Mouse (Mus musculus): ENCODE results near the gene Dscam.

The Dscam gene

DNA sequence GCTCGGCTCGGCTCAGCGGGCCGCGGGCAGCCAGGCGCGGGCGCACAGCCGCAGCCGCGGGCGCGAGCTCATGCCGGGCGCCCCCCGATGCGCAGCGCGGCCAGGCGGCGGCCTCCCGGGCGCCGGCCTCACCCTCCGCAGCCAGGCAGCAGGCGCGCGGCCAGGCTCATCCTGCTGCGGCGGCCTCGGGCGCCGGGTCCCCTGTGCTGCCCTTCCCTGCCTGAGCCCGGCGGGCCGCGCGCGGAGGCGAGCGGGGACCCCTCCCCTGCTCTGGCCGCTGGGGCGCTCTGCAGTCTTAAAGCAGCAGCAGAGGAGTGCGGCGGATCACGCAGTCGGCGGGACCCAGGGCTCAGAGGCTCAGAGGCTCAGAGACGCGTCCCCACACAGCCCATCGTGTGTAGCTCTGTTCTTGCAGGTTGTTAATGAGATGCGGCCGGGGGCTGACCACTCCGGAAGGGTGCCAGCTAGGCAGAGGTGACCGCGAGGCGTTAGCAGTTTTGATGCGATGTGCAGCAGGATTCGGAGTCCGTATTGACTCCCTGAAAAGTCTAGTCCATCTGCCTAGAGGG lies at the start of gene Dscam:
TSS of gene Dscam (minus strand) at position 240 of the 569 bp plus-strand sequence.
- DNase-seq (ENCODE audit: low read depth, low spot score): peak; percentile 37

DNA sequence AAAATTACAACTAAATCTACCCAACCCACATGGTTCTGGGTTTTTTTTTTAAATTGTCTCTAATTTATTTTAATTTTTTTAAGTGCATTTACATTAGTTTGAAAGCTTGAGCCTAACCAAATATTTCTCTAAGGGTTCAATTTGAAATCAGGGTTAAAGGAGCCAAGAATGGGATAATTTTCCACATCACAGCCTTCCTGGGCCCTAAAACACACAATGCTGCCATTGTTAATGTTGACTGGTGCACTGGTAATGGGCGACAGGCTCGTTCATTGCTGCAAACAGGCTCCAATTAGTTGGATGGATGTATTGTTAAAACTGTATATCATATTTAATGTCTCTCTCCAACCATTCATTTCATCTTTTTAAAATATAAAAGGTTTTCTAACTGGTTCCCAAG lies 48.8 kb upstream of the Dscam start:
- no peak for DNase-seq (ENCODE audit: low read depth, low spot score)

DNA sequence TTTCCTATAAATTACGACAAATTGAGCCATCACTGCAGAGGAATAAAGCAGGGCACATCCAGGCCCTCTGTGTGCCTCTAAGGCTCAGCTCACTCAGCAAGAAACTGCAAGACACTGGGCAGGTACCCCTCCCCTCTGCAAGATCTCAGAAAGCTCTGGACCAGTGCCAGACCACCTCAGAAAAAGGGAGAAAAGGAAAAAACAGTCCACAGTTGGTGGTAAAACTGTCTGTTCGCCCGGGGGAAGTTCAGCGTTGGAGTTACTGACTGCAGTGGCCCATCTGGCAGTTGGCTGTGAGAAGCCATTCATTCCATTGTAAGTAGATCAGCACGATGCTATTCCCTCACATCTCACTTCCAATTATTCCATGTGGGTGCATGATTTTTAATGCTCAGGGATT lies 39.4 kb upstream of the Dscam start:
- DNase-seq (ENCODE audit: low read depth, low spot score): no peak

DNA sequence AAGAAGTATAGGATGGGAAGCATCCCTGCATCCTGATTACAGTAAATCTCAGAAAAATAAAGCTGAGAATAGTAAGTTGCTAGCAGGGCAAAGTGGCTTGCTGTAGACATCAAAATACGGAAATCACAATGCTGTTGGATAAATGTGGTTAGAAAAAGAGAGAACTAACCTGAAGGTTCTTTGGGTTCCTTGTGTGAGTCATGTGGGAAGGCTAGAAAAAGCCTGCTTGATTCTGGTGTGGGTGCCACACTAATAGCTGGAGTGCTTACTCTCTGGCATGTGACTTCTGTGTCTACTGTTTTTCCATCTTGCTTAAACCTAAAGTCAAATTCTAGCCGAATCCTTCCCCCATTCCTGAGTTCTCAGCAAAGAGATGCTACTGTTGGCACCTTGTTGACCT lies 37.7 kb upstream of the Dscam start:
- DNase-seq (ENCODE audit: low read depth, low spot score): no peak

DNA sequence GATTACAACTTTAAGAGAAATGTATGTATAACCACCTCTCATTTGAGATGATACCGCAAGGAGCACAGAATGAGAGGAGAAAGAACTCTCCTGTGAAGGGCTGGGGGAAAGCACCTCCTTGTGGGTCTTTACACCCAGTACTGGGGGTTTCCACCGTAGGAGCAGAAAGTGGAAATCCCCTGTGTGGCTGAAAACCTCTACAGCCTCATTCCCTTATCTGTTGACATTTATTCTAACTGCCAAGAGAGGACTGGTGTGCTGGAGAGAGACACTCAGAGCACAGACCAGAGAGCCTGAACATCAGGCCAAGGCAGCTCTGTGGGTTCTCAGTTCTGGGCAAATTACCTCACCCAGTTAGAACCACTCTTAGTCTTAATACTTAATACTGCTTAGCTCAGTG lies 33.5 kb upstream of the Dscam start:
- DNase-seq (ENCODE audit: low read depth, low spot score): no peak

DNA sequence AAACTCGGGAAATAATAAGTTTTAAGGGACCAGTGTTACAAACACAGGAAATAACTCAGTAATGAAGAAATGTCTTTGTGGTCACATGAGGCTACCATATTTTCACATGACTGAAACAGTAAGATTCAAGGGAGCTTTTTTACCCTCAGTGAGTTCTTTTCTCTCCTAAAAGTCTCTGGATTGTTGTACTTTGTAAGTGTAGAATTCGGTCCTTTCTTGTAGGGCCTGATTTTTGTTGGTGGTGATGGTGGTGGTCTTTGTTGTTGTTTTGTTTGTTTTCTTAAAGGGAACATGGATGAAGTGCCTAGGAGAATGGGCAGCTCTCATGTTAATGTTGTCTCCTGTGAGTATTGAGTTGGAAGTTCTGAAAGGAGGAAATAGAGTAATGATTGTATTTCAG lies 33.0 kb upstream of the Dscam start:
- DNase-seq (ENCODE audit: low read depth, low spot score): no peak

DNA sequence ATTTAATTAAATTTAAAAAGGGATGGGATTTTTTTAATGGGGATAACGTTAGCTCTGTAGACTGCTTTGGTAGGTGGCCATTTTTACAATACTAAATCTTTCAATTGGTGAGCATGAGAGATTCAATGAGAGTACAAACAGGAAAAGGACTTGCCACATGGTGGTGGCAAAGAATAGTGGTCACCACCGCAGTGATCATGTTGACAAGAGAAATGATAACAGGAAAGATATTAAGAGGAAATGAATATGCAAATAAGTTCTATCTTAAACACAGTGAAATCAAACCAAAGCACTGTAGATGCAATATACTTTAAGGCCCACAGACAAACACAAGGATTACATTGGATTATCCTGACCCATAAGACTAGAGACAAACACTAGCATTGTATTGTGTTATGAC lies 24.1 kb upstream of the Dscam start:
- DNase-seq (ENCODE audit: low read depth, low spot score): no peak

DNA sequence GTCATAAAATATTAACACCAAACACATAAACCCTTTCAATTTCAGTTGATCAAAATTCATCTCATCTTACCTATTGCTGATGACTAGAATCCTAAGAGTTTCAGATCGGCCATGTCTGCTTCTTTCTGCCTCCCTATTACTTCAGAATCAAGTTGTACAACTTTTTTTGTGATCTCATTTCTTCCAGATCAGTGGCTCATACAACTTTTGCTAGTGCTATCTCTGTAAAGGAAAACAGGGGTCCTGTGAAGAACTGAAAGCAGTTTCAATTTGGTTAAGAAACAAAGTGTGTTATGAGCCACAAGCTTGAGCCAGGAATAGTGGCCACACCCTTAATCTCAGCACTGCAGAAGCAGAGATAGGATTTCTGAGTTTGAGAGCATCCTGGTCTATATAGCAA lies 23.6 kb upstream of the Dscam start:
- DNase-seq (ENCODE audit: low read depth, low spot score): no peak

DNA sequence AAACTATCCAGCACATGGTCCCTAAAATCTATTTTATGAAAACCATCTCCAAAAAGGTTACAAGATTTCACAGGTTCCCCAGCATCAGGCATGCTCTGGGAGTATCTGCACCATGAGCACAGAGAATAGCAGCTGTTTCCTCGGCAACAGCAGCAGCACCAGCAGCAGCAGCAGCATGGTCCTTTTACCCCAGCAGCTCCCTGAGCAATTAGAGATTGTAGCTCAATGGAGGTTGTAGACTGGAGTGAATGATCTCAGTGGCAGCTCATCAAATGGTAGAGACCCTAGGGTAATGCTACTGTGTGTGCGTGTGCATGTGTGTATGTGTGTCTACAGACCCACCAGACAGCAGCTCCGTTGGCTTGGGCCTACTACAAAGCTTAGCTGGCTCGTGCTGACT lies 21.7 kb upstream of the Dscam start:
- DNase-seq (ENCODE audit: low read depth, low spot score): no peak

DNA sequence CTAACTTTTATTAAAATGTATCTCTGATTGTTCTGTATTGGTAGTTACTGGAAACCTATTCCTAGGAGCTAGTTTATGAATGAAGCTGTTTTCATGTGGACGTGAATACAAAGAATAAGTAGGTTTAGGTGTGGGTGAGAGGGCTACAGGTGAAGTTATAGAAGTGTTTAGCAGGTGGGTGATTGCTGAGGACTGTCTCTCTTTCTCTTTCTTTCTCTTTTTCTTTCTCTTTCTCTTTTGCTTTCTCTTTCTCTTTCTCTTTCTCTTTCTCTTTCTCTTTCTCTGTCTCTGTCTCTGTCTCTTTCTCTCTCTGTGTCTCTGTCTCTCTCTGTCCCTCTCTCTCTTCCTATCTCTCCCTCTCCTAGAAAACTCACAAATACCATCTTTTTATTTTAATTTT lies 20.1 kb upstream of the Dscam start:
- no peak for DNase-seq (ENCODE audit: low read depth, low spot score)

DNA sequence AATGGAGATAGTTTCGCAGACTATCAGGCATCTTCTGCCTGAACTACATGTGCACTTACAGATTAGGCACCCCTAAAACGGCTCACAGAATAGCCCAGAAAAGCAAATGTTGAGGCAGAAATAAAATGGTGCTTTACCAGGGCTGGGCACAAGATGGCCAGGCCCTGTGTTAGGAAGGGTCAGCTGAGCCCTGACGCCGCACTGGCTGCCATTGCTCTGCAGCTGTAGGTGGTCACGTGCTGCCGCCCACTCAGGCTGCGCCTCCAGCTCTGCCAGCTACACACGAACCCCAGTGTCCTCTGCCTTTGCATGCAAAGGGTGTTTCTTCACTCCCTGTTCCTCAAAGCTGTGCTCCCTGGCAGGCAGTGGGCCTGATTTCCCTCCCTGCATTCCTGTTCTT lies 948 bp upstream of the Dscam start:
- no peak for DNase-seq (ENCODE audit: low read depth, low spot score)

DNA sequence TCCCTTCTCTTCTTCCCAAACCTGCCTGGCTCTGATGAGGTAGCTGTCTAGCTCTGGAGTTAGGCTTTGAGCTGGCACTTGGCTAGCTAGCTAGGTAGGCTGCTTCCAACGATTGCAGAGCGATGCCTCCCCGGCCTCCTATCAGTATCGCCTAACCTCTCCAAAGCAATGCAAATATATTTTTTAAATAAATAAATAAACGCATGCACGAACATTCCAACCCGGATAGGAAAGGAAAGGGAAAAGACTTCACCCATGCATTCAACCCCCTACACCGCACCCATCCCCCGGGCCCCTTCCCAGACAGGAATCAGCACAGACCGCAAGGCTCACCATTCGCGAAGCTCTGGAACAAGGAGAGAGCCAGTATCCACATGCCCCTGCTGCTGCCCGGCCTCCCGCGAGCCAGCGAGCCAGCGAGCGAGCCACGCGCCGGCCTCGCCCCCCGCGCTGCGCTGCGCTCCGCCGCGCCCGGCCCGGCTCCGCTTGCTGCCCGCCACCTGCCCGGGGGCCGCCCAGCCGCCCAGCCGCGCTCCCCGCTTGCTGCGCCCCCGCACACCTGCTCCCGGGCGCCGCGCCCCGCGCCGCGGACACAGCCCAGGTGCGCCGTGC lies 545 bp downstream of the Dscam start:
- DNase-seq (ENCODE audit: low read depth, low spot score): no peak

DNA sequence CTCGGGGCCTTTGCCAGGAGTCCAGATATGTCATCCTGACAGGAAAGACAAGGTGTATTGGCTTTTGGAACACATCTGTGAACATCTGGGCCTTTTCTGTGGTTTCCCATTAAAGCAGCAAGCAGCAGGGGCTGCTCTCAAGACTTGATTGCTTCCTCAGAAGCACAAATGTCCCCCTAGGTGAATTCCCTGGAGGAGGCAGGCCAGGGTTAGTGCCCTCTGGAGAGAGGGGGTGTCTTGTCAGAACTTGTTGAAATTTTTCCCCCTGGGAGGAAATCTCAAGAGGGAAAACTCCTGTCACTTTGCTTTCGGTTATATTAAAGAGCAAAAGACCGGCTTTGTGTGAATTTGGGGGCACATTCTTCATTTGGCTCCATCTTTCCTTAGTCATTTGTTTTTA lies 1.9 kb downstream of the Dscam start:
- no peak for DNase-seq (ENCODE audit: low read depth, low spot score)

DNA sequence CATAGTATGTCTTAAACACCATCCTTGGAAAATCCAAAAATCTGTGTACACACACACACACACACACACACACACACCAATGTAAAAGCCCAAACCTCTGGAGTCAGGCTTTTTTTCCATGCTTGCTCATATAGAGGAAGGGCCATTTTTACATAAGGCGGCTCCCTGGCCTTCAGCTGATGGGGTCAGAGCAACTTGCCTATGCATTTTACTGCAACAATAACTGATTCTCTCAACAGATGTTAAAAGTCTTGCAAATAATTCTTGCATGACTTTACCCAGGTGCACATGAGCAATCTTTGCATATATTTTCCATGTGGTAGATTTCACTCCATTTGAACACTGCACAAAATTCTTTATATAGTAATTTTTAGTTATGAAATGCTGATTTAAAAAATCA lies 2.5 kb downstream of the Dscam start:
- no peak for DNase-seq (ENCODE audit: low read depth, low spot score)

DNA sequence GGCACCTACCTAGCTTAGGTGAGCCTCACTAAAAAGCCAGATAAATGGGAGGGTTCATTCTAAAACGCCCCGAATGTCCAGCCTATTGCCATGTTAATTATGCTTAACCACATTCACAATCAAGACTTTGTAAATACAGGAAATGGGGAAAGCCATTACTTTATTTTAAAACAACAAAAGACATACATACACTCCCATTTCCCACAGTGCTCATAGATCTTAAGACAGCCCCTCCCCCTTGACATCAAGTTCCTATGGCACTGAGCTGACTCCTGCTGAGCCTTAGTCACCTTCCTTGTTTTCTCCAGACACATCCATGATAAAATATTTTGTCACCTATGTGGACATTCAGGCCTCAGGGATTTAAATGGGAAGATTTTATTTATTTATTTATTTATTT lies 4.4 kb downstream of the Dscam start:
- DNase-seq (ENCODE audit: low read depth, low spot score): no peak

DNA sequence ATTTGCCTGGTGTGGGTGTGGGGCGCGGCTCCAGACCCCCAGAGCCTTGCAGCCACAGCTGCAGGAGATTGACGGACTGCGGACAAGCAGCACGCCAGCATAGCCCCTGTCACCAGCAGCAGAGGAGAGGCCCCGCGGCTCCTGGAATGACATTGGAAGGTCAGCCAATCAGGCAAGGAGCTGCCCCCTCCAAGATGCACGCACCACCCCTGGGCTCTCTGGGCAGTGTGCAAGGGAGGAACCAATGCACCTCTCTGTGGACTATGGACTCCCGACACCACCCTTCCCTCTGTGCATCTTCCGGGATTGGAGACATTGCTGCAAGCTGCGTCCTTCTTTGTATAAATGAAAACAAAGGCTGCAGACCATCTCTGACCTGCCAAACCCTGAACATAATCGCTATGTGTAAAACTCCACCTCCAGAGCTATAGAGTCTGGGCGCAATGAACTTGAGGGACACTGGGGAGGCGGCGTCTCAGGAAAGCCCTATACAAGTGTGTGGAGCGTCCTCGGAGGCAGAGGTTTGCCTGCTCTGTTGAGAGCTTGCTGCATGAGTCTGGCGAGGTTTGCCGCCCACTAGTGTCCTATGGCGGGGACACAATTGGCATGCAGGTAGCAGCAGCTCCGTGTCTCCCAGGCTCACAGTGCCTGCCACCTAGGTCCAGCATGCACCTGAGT lies 5.0 kb downstream of the Dscam start:
- peak; percentile 35 for DNase-seq (ENCODE audit: low read depth, low spot score)

DNA sequence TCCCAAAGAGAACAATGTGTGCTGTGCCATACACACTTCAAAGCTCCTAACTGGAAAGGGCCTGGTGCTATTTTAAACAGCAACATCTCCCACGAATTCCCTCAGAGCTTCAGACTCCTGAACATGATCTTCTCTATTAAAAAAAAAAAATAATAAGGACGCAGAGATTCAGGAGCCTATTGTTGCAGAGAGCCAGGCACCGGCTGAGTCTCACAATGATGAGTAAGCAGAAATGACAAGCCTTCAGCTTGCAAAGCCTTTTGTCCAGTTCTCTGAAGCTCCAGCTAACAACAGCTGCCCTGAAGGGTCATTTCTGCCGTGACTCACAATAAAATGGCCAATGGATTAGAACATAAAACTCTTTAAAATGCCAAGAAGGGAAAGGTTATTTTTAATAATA lies 12.3 kb downstream of the Dscam start:
- no peak for DNase-seq (ENCODE audit: low read depth, low spot score)

DNA sequence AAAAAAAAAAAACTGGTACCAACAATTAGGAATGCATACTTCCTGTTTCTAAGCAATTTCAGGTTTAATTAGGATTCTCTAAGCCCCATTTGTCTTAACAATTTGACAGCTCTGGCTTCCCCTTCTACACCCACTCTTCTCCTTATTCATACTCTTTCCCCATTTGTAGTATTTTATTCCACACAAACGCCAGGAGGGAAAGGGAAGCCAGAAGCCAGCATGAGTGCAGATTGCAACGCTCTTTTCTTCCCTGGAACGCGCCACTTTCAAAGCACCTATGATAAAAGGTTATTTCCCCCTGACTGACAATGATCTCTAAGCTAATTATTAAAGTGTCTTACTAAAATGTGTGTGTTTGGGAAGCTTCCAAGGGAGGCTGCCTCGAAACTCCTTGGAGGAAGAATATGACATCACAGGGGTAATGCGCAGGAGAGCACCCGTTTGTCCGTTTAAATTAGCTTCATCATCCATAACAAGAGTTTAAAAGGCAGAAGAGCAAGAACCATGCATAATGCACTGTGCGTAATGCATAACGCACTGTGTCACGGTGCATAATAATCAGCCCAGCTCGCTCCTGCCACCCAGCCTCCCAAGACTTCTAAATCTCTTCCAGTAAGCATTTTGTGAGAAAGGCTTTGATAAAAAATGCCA lies 25.9 kb downstream of the Dscam start:
- DNase-seq (ENCODE audit: low read depth, low spot score): no peak

DNA sequence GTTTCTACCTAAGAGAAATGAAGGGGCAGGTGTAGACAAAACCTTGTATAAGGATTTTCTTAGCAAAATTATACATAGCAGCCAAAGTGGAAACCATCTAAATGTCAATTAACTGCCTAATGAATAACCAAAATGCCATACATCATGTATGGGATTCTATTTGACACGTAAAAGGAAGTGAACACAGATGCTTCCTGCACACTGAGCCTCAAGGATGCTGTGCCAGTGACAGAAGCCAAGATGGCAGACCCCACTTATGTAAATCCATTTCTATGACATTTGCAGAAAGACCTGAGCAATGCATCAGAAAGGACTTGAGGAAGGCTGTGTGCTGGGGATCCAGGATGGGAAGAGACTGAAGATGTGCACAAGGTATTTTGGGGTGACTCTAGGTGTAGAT lies 28.6 kb downstream of the Dscam start:
- no peak for DNase-seq (ENCODE audit: low read depth, low spot score)

DNA sequence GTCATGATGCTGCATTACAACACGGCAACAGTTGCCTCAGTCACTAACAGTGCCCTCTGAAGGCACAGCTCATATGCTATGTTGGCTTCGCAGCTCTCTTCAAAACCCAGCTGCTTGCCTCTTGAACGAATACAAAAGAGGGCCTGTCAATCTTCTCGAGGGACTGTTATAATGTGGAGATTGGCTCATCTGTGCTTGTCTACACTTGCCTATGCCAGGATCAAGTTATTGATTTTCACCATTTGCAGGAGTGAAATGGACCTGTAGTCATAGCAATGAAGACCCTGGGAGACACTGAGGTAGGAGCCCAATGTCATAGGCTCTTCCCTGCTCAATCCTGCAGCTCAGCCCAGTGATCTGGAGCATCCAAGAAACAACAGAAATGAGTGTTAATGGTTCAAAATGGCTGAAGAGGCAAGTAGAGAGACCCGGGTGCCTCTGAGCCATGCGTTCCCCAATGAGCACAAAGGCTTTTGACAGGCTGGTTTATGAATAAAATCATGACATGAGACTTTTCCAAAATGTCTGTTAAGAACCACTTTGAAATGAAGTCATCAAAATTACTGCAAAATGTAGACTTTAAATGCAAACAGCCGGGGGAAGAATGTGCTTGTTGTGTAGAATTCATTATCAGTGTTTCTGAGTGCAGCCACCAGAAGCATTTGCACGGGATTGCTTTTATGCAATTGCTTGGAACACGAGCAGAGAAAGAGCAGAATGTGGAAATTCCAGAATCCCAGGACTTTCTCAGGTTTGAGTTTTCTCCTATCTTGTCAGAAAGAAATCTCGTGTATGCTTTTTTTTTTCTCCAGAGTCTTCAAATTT lies 35.3 kb downstream of the Dscam start:
- no peak for DNase-seq (ENCODE audit: low read depth, low spot score)

DNA sequence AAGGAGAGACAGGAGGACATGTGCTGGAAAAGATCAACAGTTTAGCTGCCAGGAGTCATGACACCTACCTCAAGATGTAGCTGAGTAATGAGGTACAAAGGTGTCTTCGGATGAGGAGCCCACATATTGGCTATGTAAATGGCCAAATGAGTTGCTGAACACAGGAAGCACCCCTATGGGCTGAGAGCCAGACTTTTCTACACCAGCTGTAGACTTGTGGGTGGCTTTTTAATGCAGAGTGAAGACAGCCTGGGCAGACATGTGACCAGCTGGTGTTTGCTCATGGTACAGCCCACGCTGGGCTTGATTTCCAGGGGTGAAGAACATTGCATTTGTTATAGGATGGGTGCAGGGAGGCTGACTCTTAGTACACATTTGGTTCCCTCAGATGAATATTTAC lies 43.3 kb downstream of the Dscam start:
- no peak for DNase-seq (ENCODE audit: low read depth, low spot score)

DNA sequence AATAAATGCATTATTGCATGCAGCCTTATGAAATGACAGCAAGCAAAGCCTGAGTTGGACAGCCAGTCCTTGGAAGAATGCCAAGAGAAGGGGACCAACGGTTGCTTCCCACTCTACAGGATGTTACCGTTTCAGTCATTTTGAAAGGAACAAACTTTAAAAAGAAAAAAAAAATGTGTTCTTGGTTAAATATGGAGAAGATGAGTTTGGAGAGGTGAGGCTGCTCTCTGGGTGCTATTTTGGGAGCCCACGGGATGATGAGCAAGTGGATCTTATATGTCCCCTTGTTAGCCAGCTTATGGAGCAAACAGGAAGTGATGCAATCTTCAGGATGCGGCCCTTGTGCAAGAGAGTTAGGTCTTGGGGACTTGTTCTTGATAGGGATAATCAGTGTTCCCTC lies 60.5 kb downstream of the Dscam start:
- no peak for DNase-seq (ENCODE audit: low read depth, low spot score)

Measured in embryo, embryonic 11.5 days (tissue).